Mouse (Mus musculus) B cell, adult 2 months (primary cell): ENCODE data around the gene Ralgps1.
"Not testable (repeated sequence)": the region's sequence is repeated elsewhere in the genome, so short reads cannot be mapped to it uniquely, and the experiment has no call there.

Experiments
- DNase-seq, 2 experiments: peaks; one replicate each; pipeline ENCODE4 v3.0.0; 2022

The Ralgps1 gene

GRCm38 (mm10) chr2:33360564-33360963, 10.7 kb downstream of the Ralgps1 start:
- DNase-seq: no peak

- no peak for DNase-seq
Observed at GRCm38 (mm10) chr2:33359184-33359583, 12.1 kb downstream of the Ralgps1 start.

GRCm38 (mm10) chr2:33357250-33357838, 13.9 kb downstream of the Ralgps1 start:
- no peak for DNase-seq

DNA sequence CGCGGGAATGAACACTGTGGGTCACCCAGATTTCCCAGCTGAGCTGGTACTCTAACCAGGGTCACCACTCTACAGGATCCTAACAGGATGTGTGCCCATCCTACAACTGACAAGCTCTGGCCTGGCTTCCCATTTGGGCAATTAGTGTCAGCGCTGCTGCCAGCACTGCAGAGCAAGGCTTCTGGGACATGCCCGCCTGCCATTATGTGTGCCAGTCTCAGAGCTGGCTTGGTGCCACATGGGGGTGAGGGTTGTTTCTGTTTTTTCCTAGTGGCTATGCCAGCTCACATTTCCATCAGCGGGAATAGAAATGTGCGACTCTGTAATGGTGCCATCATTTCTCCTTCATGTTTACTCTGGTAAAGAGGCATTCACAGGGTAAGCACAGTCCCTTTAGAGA, 15.7 kb downstream of the Ralgps1 start:
- no peak for DNase-seq

- peak; percentile 17 to 24 for DNase-seq
Observed at GRCm38 (mm10) chr2:33353432-33353831, 17.9 kb downstream of the Ralgps1 start.

- DNase-seq: no peak
Observed at GRCm38 (mm10) chr2:33351449-33351848, 19.8 kb downstream of the Ralgps1 start.

- no peak for DNase-seq
Observed at GRCm38 (mm10) chr2:33350921-33351320, 20.4 kb downstream of the Ralgps1 start.

- DNase-seq: no peak
Observed at GRCm38 (mm10) chr2:33349581-33349980, 21.7 kb downstream of the Ralgps1 start.

GRCm38 (mm10) chr2:33349081-33349480, 22.2 kb downstream of the Ralgps1 start:
- DNase-seq: peak; percentile 77

- DNase-seq: no peak
Observed at GRCm38 (mm10) chr2:33348260-33348659, 23.0 kb downstream of the Ralgps1 start.

DNA sequence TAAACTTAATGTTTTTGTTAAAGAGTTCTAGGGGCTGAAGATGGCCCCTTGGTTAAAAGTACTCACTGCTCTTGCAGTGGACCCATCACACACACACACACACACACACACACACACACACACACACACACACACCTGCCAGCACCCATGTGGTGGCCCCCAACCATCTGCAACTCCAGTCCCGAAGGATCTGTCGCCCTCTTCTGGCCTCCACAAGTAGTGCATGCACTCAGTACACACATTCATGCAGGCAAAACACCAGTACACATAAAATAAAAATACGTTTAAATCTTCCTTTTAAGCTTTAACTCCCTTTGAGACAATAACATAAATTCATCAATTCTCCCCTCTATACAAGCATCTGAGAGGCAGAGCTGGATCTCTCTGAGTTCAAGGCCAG, 23.7 kb downstream of the Ralgps1 start:
- peak; percentile 55 to 60 for DNase-seq

- no peak for DNase-seq
Observed at GRCm38 (mm10) chr2:33346749-33347148, 24.5 kb downstream of the Ralgps1 start.

DNA sequence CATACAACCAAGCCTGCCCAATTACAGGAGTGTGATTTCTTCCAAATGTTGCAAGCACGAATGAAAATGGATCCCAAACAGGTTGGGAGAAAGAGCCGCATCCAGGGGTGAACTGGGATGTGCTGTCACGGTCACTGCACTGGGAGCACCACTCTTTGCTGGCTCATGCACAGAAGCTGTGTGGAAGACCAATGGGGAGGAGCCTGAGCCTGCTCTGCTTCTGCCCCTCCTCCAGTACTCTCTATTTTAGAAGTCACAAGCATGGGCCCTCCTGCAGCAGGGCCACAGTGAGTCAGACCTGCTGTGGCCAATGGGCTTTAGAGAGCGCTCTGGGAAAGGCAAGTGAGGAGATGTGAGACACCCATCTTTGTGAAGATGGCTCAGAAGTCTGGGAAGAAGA, 25.3 kb downstream of the Ralgps1 start:
- no peak for DNase-seq

DNA sequence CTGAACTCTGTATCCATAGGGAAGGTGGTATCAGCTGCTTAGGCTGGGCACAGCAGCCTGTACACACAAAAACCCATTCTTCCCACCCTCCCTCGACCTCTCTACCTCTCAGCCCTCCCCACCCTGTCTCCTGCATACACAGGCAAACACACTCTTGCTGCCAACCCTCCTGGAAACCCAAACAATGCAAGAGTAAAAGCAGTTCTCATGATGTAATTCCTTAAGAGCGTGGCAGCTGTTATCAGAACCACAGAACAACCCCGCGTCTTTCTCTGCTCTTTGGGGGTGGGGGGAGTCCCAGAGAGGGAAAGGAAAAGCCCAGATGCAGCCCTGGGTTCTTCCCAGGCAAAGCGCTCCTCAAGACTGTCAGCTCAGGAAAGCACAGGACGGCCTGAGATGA, 25.8 kb downstream of the Ralgps1 start:
- no peak for DNase-seq

- DNase-seq: no peak
Observed at GRCm38 (mm10) chr2:33343413-33343812, 27.9 kb downstream of the Ralgps1 start.

- DNase-seq: no peak
Observed at GRCm38 (mm10) chr2:33342148-33342547, 29.1 kb downstream of the Ralgps1 start.

- DNase-seq: no peak
Observed at GRCm38 (mm10) chr2:33335789-33336188, 35.5 kb downstream of the Ralgps1 start.

- DNase-seq: no peak
Observed at GRCm38 (mm10) chr2:33329622-33330021, 41.7 kb downstream of the Ralgps1 start.

GRCm38 (mm10) chr2:33328941-33329340, 42.3 kb downstream of the Ralgps1 start:
- DNase-seq: peak; percentile 61 to 64

DNA sequence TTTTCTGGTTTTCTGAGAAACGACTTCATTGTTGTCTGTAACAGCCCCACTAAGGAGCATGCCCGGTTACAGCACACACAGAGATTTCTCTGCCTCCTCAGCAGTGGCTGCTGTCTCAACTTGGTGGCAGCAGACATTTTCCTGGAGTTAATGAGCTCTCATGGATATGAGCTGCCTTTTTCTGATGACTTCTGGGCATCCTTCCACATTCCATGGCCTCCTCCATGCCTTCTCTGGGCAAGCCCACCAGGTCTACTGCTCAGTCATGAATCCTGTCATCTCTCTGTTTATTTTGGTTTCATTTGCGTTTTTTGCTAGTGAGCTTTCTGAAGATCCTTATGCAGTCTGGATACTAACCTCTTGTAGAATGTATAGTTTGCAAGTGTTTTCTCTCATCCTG, 45.9 kb downstream of the Ralgps1 start:
- DNase-seq: no peak

DNA sequence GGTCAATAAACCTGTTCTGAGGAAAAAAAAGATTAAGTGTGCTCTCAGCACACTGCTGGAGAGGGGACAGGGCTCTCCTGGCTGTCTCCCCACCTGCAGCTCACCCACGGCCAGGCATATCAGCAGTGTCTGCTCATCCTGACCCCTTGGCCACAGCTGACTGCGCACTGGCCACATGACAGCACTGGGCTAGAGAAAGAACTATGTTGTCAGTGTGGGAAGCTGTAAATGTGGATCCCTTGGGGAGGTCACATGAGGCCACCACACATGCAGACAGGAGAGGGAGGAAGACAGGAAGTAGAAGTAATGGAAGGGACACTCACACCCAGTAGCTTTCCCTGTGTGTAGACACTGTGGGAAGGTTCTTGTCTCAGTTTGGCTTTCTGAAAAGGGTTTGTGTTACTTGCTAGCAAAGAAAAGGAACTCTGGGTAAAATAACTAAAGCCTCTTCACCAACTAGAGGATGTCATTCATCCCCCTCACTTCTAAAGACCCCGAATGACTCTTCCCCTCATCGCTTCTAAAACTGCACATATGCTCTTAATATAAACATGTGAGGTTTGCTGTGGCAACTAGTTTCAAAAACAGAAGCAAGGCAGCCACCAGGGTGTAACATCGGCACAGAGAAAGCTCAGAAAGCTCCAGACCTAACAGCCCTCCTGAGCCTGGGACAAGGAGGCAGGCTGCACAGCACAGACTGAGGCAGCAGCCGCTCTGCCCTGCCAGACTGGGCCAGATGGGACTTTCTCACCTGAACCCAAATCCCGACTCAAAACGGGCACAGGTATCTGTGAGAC, 47.3 kb downstream of the Ralgps1 start:
- DNase-seq: no peak

- not testable (repeated sequence) for DNase-seq
Observed at GRCm38 (mm10) chr2:33323043-33323625, 48.2 kb downstream of the Ralgps1 start.

- no peak for DNase-seq
Observed at GRCm38 (mm10) chr2:33321641-33322040, 49.6 kb downstream of the Ralgps1 start.

DNA sequence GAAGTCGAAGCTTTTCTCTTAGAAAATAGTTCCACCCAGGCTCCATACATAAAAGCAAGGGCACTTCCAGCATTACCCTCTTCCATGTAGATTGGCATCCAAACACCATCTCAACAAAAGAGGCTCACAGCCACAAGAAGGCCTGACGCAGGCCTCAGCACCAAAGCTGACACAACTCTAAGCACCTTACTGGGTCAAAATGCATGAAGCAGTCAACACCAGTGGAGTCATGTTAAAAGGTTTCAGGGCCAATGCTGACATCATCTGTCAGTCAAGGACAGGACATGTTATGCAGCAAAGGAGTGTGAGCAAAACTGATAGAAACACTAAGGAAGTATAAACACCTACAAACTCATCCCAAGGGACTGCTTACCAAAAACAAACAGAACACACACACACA, 50.3 kb downstream of the Ralgps1 start:
- no peak for DNase-seq
